Mouse (Mus musculus): Measurements from ENCODE around the gene Ovol1.

DNA sequence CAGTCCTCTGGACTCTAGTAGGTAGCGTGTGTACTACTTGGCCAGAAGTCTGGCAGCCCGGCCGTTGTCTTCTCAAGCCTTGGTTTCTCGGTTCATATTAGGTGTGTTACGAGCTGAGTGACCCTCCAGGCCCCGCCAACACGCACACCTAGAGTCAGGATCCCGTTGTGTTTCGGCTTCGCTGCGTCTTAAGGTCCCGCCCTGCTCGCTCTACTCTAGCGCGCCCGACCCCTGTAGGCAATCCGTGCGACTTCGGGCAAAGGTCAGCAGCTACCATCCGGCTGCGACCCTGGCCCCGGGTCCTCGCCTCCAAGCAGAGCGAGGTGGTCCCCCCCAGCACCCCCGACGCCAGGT lies 6.7 kb upstream of the Ovol1 start:
- TF ChIP-seq POLR2A (IDR thresholded peaks at IDR 0.05; ENCODE audit: low read depth, low read length) (no peak), CTCF (IDR thresholded peaks at IDR 0.05; ENCODE audit: extremely low read depth, insufficient read length, insufficient replicate concordance, low read depth, low read length) (no peak)

Data from small intestine, adult 2 months (tissue).